ENCODE assay signal across 8 mouse cellular contexts in the genomic region with DNA sequence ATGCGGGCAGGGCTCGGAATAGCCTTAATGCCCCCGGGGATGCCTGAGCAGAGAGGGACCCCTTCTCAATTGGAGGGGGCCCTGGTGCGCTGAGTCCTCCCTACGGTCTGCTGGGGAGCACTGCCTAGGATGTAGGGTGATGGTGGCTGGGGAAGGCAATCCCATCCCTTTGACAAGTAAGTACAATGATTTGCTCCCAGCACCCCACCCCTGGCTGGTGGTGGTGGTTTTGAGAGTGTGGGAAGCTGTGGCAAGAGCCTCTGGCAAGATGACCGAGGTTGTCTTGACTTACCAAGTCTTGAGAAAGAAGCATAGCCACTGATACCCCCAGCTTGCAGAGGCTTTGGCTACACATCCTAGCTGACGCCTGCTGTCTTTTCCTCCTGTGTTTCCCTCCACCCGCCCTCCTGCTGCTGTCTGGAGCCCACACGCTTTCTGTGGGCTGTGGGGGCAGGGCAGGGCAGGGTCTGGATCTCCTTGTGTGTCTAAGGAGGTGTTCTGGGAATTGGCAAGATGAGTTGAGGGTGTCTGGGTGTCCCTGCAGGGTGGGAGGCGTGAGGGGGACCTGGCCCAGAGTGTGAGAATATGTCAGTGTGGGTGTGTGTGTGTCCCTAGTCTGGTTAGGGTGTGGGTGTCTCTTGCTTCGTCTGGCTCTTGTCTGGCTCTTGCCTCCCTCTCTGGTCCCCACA. TPM values are rescaled to one million over a fixed set of nuclear protein-coding genes. Genes with fewer than 3 reads are reported as not detected.
DNase-seq lines count a peak whose midpoint lies in the region; ATAC-seq lines count a peak whose summit lies in the region.

No protein-coding gene starts in this region.

- H3K27ac ChIP-seq in forebrain, embryonic 14.5 days (ENCODE audit: low read depth, low read length), result no peak overlapping the region

- H3K9ac ChIP-seq in forebrain, embryonic 14.5 days (ENCODE audit: low read length), result no peak overlapping the region

- 49% methylated on average over 11 of the region's 11 CpGs for WGBS in forebrain, embryonic 14.5 days

- ATAC-seq in megakaryocyte, adult 5-6 weeks (ENCODE audit: poor library complexity, severe bottlenecking), result no peak
- ATAC-seq in forebrain, embryonic 14.5 days, result no peak

- H3K4me2 ChIP-seq in forebrain, embryonic 14.5 days (ENCODE audit: low read length), result peak overlapping the region; percentile 63; the same call in 1 of the 2 replicates

- peaks cover 4% of the 10 kb centered on the region for H3K9me3 ChIP-seq in megakaryocyte, embryonic 14.5 days
- H3K9me3 ChIP-seq in forebrain, embryonic 14.5 days (replicated peaks; ENCODE audit: control insufficient read depth, low read length), result no peaks in the 10 kb centered on the region

- H3K4me1 ChIP-seq in megakaryocyte, embryonic 14.5 days, result peaks cover 93% of the 10 kb centered on the region
- H3K4me1 ChIP-seq in forebrain, embryonic 14.5 days (ENCODE audit: control insufficient read depth, insufficient read depth, low read length), result peaks cover 73% of the 10 kb centered on the region

- H3K36me3 ChIP-seq in megakaryocyte, embryonic 14.5 days (replicated peaks; ENCODE audit: low read length), result no peaks in the 10 kb centered on the region
- H3K36me3 ChIP-seq in forebrain, embryonic 14.5 days (ENCODE audit: control insufficient read depth, insufficient read depth, low read length), result no peaks in the 10 kb centered on the region

- peaks cover 98% of the 10 kb centered on the region for H3K27me3 ChIP-seq in megakaryocyte, embryonic 14.5 days (replicated peaks)
- H3K27me3 ChIP-seq in forebrain, embryonic 14.5 days (replicated peaks; ENCODE audit: control insufficient read depth, insufficient read depth, low read length), result no peaks in the 10 kb centered on the region; the same call in 1 of the 2 replicates

- peak overlapping the region; percentile 93 for H3K4me3 ChIP-seq in megakaryocyte, embryonic 14.5 days (replicated peaks)
- H3K4me3 ChIP-seq in forebrain, embryonic 14.5 days (ENCODE audit: low read depth, low read length), result no peak overlapping the region

- DNase-seq in adrenal gland, postnatal 14 days, result peak; percentile 22
- no peak for DNase-seq in adrenal gland, postnatal 25 days
- no peak for DNase-seq in forebrain, embryonic 14.5 days (ENCODE audit: low spot score)
- peak; percentile 42 to 43 for DNase-seq in kidney, postnatal 4 days
- DNase-seq in right cerebral cortex, postnatal 14 days, result peak; percentile 60
- no peak for DNase-seq in urinary bladder, adult 2 months (ENCODE audit: low spot score)

RNA-seq across cellular contexts. Expression of a gene that starts 12.5 kb away (rescaled TPM):
- 24.5 and 29.3 TPM in 2 replicates for total RNA-seq in adrenal gland, postnatal 14 days (2021)
- total RNA-seq in adrenal gland, postnatal 25 days (2021), result 21.8 and 27.7 TPM in 2 replicates
- 11.8 and 25.3 TPM in 2 replicates for polyA plus RNA-seq in megakaryocyte, embryonic 14.5 days (2012; ENCODE audit: insufficient read depth, low replicate concordance)
- 124 and 125 TPM in 2 replicates for total RNA-seq in megakaryocyte, adult 5-6 weeks (2015)
- 38.8 and 43.3 TPM in 2 replicates for total RNA-seq in megakaryocyte, adult 5-6 weeks (2017)
- 8.2 and 9.8 TPM in 2 replicates for polyA plus RNA-seq in forebrain, embryonic 14.5 days (2014; fragmentation: Nextera tagmentation; extraction: Ambion mirVana)
- polyA plus RNA-seq in urinary bladder, adult 2 months (2012; rRNA removed), result 8.5 and 13.7 TPM in 2 replicates

RNA-seq across cellular contexts. Expression of a gene that starts 32.5 kb away (rescaled TPM):
- total RNA-seq in adrenal gland, postnatal 14 days (2021), result 3.5 and 5.8 TPM in 2 replicates
- total RNA-seq in adrenal gland, postnatal 25 days (2021), result 1.7 and 4.3 TPM in 2 replicates
- 0.44 TPM in 1 of 2 replicates, not detected in the other for polyA plus RNA-seq in megakaryocyte, embryonic 14.5 days (2012; ENCODE audit: insufficient read depth, low replicate concordance)
- total RNA-seq in megakaryocyte, adult 5-6 weeks (2015), result 26.4 and 31.3 TPM in 2 replicates
- 26.5 and 27.5 TPM in 2 replicates for total RNA-seq in megakaryocyte, adult 5-6 weeks (2017)
- 14.1 and 16.4 TPM in 2 replicates for polyA plus RNA-seq in forebrain, embryonic 14.5 days (2014; fragmentation: Nextera tagmentation; extraction: Ambion mirVana)
- polyA plus RNA-seq in urinary bladder, adult 2 months (2012; rRNA removed), result 2.7 and 3.8 TPM in 2 replicates

RNA-seq across cellular contexts. Expression of a gene that starts 42.7 kb away (rescaled TPM):
- total RNA-seq in adrenal gland, postnatal 14 days (2021), result not detected in 2 replicates
- not detected in 2 replicates for total RNA-seq in adrenal gland, postnatal 25 days (2021)
- not detected in 2 replicates for polyA plus RNA-seq in megakaryocyte, embryonic 14.5 days (2012; ENCODE audit: insufficient read depth, low replicate concordance)
- total RNA-seq in megakaryocyte, adult 5-6 weeks (2015), result not detected in 2 replicates
- total RNA-seq in megakaryocyte, adult 5-6 weeks (2017), result not detected in 2 replicates
- 0.27 and 0.28 TPM in 2 replicates for polyA plus RNA-seq in forebrain, embryonic 14.5 days (2014; fragmentation: Nextera tagmentation; extraction: Ambion mirVana)
- polyA plus RNA-seq in urinary bladder, adult 2 months (2012; rRNA removed), result 0.55 and 0.87 TPM in 2 replicates

Comparison
In these comparisons a context has a peak if more than half of its experiments do, and no peak if none do; other contexts are left out.
1. DNase-seq: peak in adrenal gland, postnatal 14 days (single experiment), kidney, postnatal 4 days (2 of 2) and right cerebral cortex, postnatal 14 days (single experiment); none in adrenal gland, postnatal 25 days (single experiment), forebrain, embryonic 14.5 days (single experiment) and urinary bladder, adult 2 months (single experiment).